Mouse (Mus musculus) embryonic fibroblast, embryonic 13.5 days (primary cell): ENCODE measurements around the gene Specc1. TPM values are rescaled to one million over a fixed set of nuclear protein-coding genes. Genes with fewer than 3 reads are reported as not detected.

ENCODE experiments used
- H3K27ac ChIP-seq: 2 replicates; pipeline ENCODE4 v1.5.1; 2012; ENCODE audit warnings: low read length, control low read depth, inconsistent platforms; ENCODE audit not compliant: insufficient read depth
- H3K4me1 ChIP-seq: 2 replicates; pipeline ENCODE4 v1.6.1; 2011; ENCODE audit warnings: low read length; ENCODE audit not compliant: control insufficient read depth, insufficient read depth
- H3K4me3 ChIP-seq: 2 replicates; pipeline ENCODE4 v1.5.1; 2011; ENCODE audit warnings: mild to moderate bottlenecking, control low read depth, low read length; ENCODE audit not compliant: insufficient read depth
- CTCF ChIP-seq: IDR thresholded peaks from 2 replicates; pipeline ENCODE4 v1.5.1; 2011; ENCODE audit warnings: mild to moderate bottlenecking, control low read depth, low read length, moderate library complexity, borderline replicate concordance; ENCODE audit not compliant: insufficient read depth
- POLR2A ChIP-seq: IDR thresholded peaks from 2 replicates; pipeline ENCODE4 v1.6.1; 2011; ENCODE audit warnings: low read depth, mild to moderate bottlenecking, control low read depth, low read length, moderate library complexity
- polyA plus RNA-seq: library from polyadenylated mRNA; stranded (reverse); fragments of >200 nt; gene quantifications from 2 replicates; pipeline ENCODE4 v1.2.4, GENCODE M21; 2011; ENCODE audit warnings: low read depth; ENCODE audit not compliant: missing spikeins, insufficient read length

The Specc1 gene
- polyA plus RNA-seq, 1 experiment: 47.3 TPM

DNA sequence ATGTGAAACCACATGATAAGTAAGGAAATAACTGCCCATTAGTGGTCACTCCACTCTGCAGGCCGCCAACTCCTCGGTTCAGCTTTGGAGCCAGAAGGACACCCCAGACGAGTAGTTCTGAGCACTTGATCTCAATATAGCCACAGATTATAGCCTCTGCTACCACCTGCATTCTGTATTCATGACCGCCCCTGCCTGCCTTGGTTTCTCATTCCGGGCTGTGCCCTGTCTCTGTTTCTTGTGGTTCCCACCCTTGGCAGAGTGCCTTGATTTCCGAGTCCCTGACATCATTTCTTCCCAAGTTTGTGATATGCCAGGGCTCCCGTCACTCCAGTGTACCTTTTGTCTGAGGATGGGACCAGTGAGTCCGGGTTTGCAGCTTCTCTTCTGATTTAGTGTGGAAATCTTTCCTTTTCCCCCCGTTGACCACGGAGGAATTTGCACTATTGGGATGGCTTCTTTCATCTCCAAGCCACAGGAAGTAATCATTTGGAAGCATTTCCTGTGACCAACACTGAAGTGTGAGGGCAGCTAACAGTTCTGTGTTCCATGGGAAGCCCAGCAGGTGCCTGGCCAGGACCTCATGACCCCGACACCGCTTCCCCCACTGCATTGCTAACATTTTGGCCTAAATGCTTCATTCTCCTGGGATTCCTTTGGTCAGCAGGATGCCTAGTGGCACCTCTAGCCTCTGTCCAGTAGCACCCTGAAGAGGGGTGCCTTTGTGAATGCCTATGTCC lies 67.1 kb downstream of the Specc1 start:
- H3K4me1 ChIP-seq: peaks cover 26% of the 10 kb centered on the region
- TF ChIP-seq POLR2A: no peak
- TF ChIP-seq CTCF: no peak
- H3K27ac ChIP-seq: peak overlapping the region; percentile 50

DNA sequence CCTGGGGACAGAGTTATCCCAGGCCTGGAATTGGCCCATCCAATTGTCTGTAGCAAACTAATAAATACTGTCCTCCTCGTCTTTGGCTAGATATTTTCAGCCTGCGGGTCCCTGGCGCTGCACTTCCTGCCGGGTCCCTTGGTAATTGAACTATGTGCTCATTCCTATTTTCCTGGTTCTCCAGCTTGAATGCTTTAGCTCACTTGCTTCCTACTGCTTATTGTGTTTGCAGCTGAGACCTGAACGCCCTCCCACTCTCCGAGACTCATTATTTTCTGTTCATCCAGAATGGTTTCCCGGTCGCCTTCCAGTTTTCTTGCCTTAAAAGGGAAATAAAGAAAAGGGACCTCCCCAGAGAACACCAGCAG lies 67.7 kb downstream of the Specc1 start:
- peak overlapping the region; percentile 50 for H3K27ac ChIP-seq
- H3K4me1 ChIP-seq: peaks cover 26% of the 10 kb centered on the region
- H3K4me3 ChIP-seq: no peak overlapping the region

More for the DNA sequence above, 67.1 kb downstream of the Specc1 start:
- no peak overlapping the region for H3K4me3 ChIP-seq

DNA sequence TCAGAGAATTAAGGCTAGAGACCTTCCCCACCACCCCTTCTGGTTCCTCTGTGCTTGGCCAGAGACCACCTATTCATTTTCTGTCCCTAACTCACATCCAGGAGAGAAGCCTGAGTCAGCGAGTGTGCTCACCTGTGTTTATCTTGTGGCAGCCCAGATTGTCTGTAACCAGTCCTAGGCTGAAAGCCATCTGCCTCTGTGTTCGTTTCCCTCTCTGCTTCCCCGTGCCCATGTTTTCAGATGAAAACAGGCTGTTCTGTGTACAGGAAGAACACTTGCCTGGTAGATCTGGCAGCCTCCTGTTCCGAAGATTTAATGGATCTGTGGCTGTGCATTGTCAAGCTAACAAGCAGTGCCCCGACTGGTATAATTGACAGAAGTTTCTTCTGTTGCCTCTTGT lies 68.4 kb downstream of the Specc1 start:
- H3K4me3 ChIP-seq: no peak overlapping the region
- H3K27ac ChIP-seq: no peak overlapping the region
- TF ChIP-seq CTCF: no peak
- TF ChIP-seq POLR2A: no peak
- H3K4me1 ChIP-seq: peaks cover 26% of the 10 kb centered on the region

More for the DNA sequence above, 67.7 kb downstream of the Specc1 start:
- TF ChIP-seq CTCF (no peak), POLR2A (no peak)

GRCm38 (mm10) chr11:62025770-62026169 lies 69.2 kb downstream of the Specc1 start:
- Histone ChIP-seq H3K4me1 (peaks cover 26% of the 10 kb centered on the region), H3K27ac (peak overlapping the region; percentile 66; the same call in 1 of the 2 replicates), H3K4me3 (no peak overlapping the region)
- TF ChIP-seq CTCF (no peak), POLR2A (no peak)

DNA sequence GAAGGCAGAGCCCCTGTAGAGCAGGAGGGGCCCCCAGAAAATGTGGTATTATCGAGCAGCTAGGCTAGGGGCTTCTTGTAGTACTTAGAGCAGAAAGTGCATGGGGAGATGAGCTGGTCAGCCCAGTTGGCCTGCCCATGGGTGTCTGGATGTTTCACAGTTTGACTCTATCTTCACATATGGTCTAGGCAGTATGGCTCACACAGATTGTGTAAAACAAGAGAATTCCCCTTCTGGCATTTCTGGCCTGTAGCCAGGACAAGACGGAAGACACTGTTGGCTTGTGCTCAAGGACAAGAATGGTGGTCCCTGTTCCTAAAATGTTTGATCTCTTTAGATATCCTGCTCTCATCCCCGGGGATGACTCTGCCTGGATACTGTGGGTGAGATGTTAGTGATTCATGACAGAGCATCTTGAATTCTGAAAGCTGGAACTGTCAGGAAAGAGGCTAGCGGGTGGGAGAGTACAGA lies 69.8 kb downstream of the Specc1 start:
- Histone ChIP-seq H3K4me1 (peaks cover 26% of the 10 kb centered on the region), H3K4me3 (no peak overlapping the region), H3K27ac (peak overlapping the region; percentile 66)
- TF ChIP-seq POLR2A (no peak), CTCF (no peak)

DNA sequence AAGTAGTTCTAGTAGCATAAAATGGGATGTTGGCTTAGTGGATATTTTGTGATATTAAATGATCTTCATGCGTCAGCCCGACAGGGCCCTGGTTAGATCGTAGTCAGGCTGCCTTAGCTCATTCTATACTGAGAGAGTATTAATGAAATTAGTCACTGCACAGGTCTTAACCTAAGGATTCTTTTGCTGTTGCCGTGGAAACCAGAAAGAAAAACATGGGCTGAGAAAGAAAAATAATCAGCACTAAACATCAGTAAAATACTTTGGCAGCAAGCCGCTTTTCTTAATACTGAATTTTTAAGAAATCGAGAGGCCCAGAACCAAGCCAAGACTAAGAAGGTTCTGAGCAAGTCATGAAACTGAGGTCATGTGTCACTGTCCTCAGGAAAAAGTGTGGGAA lies 70.7 kb downstream of the Specc1 start:
- Histone ChIP-seq H3K27ac (peak overlapping the region; percentile 76), H3K4me3 (no peak overlapping the region), H3K4me1 (peaks cover 26% of the 10 kb centered on the region)
- TF ChIP-seq CTCF (no peak), POLR2A (no peak)

GRCm38 (mm10) chr11:62027705-62028104 lies 71.1 kb downstream of the Specc1 start:
- peaks cover 26% of the 10 kb centered on the region for H3K4me1 ChIP-seq
- TF ChIP-seq CTCF (no peak), POLR2A (no peak)
- no peak overlapping the region for H3K4me3 ChIP-seq
- H3K27ac ChIP-seq: peak overlapping the region; percentile 76

DNA sequence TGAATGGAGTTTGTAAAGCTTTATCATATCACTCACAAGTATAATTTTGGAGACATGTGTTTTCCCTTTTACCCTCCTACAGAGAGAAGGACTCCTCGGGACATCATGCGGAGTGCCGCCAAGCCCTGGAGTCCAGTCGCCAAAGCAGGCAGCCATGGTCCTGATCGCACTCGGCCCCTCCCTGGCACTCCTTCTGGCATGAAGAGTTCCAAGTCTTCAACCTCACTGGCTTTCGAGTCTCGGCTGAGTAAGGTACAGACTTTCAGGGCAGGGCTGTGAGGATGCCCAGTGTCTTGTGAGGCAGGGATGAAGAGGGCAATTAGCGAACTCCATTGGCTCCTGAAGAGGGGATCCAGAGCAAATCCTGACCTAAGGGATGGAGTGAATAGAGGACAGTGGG lies 72.6 kb downstream of the Specc1 start:
- Histone ChIP-seq H3K27ac (no peak overlapping the region), H3K4me1 (peaks cover 18% of the 10 kb centered on the region), H3K4me3 (no peak overlapping the region)
- TF ChIP-seq CTCF (no peak), POLR2A (no peak)

DNA sequence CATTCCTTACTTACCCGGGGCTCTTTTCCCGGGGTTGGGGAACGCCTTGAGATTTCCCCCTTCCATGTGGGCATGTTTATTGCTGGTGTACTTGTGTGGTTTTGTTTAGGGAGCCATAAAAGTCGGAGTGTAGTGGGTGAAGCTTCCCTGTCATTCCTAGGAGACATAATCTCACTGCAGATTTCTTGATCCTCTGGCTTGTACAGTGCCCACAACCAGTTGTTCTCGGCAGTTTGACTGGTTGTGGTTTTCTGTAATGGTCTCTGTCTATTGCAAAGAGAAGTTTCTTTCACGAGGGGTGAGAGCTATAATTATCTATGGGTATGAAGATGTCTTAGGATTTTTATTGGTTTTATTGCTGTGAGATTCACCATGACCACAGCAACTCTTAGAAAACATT lies 78.0 kb downstream of the Specc1 start:
- Histone ChIP-seq H3K4me3 (no peak overlapping the region), H3K27ac (no peak overlapping the region), H3K4me1 (no peaks in the 10 kb centered on the region; the same call in 1 of the 2 replicates)
- TF ChIP-seq CTCF: no peak
- TF ChIP-seq POLR2A: no peak

GRCm38 (mm10) chr11:62035220-62035619 lies 78.7 kb downstream of the Specc1 start:
- Histone ChIP-seq H3K4me3 (no peak overlapping the region), H3K27ac (no peak overlapping the region), H3K4me1 (no peaks in the 10 kb centered on the region; the same call in 1 of the 2 replicates)
- no peak for TF ChIP-seq CTCF
- no peak for TF ChIP-seq POLR2A

DNA sequence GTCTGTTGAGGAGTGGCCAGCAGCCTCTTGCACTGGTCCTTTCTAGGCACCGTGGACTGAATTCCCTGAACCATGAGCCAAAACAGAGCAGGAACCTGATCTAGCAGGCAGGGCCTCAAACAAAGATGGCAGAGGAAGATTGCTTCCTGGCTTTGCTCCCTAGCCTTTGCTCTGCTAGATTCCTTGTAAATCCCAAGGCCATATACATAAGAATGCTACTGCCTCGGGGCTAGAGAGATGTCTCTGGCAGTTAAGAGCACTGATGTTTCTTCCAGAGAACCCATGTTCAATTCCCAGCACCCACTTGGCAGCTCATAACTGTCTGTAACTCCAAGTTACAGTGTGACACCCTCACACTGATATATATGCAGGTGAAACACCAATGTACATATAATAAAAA lies 83.6 kb downstream of the Specc1 start:
- H3K4me3 ChIP-seq: no peak overlapping the region
- no peaks in the 10 kb centered on the region; the same call in 1 of the 2 replicates for H3K4me1 ChIP-seq
- TF ChIP-seq POLR2A (no peak), CTCF (no peak)
- H3K27ac ChIP-seq: no peak overlapping the region
